Mouse (Mus musculus) MEL-GATA-1-ER (cell line): ENCODE results near the gene Olfr1241.

Experiments
- DNase-seq: peaks from one replicate; pipeline ENCODE4 v3.0.0-alpha.2; 2012; ENCODE audit warnings: low read depth; ENCODE audit errors: extremely low read depth

Olfr1241 gene

DNA sequence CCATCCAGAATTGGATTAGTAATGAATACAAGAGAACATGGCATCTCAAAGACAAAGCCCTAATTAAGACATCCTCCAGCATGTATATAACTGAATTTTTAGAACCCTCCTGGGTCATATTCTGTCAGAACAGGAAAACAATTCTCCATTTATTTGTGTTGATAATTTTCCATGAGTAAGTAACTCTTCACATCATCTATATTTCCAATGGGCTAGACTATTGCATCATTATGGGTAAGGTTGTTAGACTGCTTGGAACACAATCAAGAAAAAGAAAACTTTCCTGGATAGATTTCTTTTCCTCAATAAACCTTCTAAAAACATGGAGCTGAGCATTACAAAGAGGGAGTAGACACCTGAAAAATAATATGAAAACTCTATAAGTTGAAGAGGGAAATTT, at the start of gene Olfr1241:
Gene Olfr1241, minus strand, starts transcription at position 101 of the 400 bp plus-strand sequence.
- no peak for DNase-seq

DNA sequence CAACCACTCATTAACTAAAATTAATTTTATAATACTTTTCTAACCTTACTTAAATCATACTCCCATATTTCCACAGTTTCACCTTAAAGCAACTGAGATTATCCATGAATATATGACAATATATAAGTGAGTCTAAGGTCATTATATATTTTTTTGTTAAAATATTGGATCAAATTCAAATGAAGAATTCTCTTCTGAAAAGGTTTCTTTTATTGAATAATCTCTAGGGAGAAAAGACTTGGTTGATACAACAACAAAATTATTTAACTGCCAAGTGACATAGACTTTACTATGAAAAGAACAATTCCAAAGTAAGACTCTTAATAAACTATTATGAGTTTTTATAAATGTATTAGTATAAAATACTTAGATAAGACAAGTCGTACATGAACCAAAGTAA, 44.5 kb upstream of the Olfr1241 start, which contains the start of gene Olfr1243:
Gene Olfr1243, minus strand, starts transcription at position 101 of the 400 bp plus-strand sequence.
- no peak for DNase-seq

DNA sequence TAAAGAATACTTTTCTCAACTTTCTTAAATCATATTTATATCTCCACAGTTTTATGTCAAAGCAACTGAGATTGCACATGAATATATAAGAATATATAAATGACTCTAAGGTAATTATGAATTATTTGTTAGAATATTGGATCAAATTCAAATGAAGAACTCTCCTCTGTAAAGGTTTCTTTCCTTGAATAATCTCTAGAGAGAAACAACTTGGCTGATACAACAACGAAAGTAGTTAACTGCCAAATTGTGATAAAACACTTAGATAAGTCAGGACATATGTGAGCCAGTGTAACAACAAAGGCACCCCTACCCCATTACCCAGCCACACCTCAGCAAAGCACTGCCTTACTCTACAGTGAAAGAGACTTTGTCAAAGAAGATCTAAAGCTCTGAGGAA, 11.3 kb upstream of the Olfr1241 start, which contains the start of gene Olfr1242:
Gene Olfr1242, minus strand, starts transcription at position 101 of the 400 bp plus-strand sequence.
- no peak for DNase-seq

DNA sequence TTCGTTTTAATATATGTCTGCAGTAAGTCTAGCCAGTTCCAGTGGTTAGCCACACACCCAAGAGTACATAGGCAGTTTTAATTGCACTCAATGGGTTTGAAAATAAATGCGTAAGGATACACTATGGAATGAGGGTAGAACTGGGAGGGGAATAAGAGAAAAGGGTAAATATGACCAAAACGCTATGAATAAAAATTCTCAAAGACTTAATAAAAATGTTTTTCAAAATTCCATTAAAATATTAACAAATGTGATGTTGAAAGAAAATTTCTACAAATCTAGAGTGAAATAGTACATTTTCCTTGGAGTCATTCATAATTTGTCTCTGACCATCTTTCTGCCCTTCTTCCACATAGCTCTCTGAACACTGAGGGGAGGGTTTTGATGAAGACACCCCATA, 44.0 kb downstream of the Olfr1241 start, which contains the start of gene Olfr1240:
Gene Olfr1240, minus strand, starts transcription at position 101 of the 400 bp plus-strand sequence.
- no peak for DNase-seq
